Mouse (Mus musculus) MEL (cell line): Measurements from ENCODE around the gene Mafk. TPM values are rescaled to one million over a fixed set of nuclear protein-coding genes. Genes with fewer than 3 reads are reported as not detected.

ENCODE experiments used
- DNase-seq: peaks from one replicate; pipeline ENCODE4 v3.0.0; 2011; ENCODE audit warnings: low read depth, low spot score
- H3K27ac ChIP-seq: 2 replicates; pipeline ENCODE4 v1.5.1; 2012; ENCODE audit warnings: low read depth, mild to moderate bottlenecking, control low read depth, low read length, moderate library complexity; ENCODE audit not compliant: control insufficient read depth
- H3K27me3 ChIP-seq, 2 experiments: fragments of 150-350 bp in 1 of 2; sonication (generic) in 1 of 2; 2 replicates each; pipeline ENCODE4 v1.6.1; 2012; ENCODE audit warnings: low read length in 2 of 2, mild to moderate bottlenecking in 2 of 2, improper control_type of control experiment in 1 of 2, moderate library complexity in 1 of 2; ENCODE audit not compliant: insufficient read depth in 2 of 2, control insufficient read depth in 1 of 2
- H3K36me3 ChIP-seq, 2 experiments: 2 replicates each; pipeline ENCODE4 v1.6.1; 2012 to 2014; ENCODE audit warnings: low read length in 2 of 2, improper control_type of control experiment in 1 of 2, inconsistent platforms in 1 of 2, mild to moderate bottlenecking in 1 of 2; ENCODE audit not compliant: insufficient read depth in 2 of 2, control insufficient read depth in 1 of 2
- H3K4me1 ChIP-seq, 2 experiments: fragments of 150-350 bp in 1 of 2; sonication (generic) in 1 of 2; 2 replicates each; pipeline ENCODE4 v1.6.1; 2012; ENCODE audit warnings: low read length in 2 of 2, improper control_type of control experiment in 1 of 2, mild to moderate bottlenecking in 1 of 2; ENCODE audit not compliant: insufficient read depth in 2 of 2, control insufficient read depth in 1 of 2
- H3K4me3 ChIP-seq, 2 experiments: fragments of 150-350 bp in 1 of 2; sonication (generic) in 1 of 2; 2 replicates each; pipeline ENCODE4 v1.5.1; 2012; ENCODE audit warnings: low read depth in 2 of 2, low read length in 2 of 2, mild to moderate bottlenecking in 2 of 2, moderate library complexity in 2 of 2, control low read depth in 1 of 2, improper control_type of control experiment in 1 of 2; ENCODE audit not compliant: control insufficient read depth in 1 of 2, insufficient read depth in 1 of 2
- H3K79me2 ChIP-seq: 2 replicates; pipeline ENCODE4 v1.6.1; 2012; ENCODE audit warnings: mild to moderate bottlenecking, low read length, moderate library complexity; ENCODE audit not compliant: control insufficient read depth, poor library complexity, insufficient read depth
- H3K9ac ChIP-seq: 2 replicates; pipeline ENCODE4 v1.6.1; 2012; ENCODE audit warnings: low read depth, mild to moderate bottlenecking, control low read depth, low read length, moderate library complexity; ENCODE audit not compliant: control insufficient read depth, poor library complexity, severe bottlenecking
- H3K9me3 ChIP-seq: fragments of 150-350 bp; sonication (generic); replicated peaks from 2 replicates; pipeline ENCODE4 v1.6.1; 2012; ENCODE audit warnings: mild to moderate bottlenecking, low read length, improper control_type of control experiment, moderate library complexity; ENCODE audit not compliant: insufficient read depth
- BHLHE40 ChIP-seq: IDR thresholded peaks from 2 replicates; pipeline ENCODE4 v1.6.1; 2012; ENCODE audit warnings: low read depth, mild to moderate bottlenecking, inconsistent platforms, low read length, improper control_type of control experiment, borderline replicate concordance
- JUND ChIP-seq: IDR thresholded peaks from 2 replicates; pipeline ENCODE4 v1.6.1; 2011; ENCODE audit warnings: low read depth, mild to moderate bottlenecking, improper control_type of control experiment, low read length
- MAFK ChIP-seq: IDR thresholded peaks from 2 replicates; pipeline ENCODE4 v1.6.1; 2011; ENCODE audit warnings: low read depth, mild to moderate bottlenecking, low read length, improper control_type of control experiment, borderline replicate concordance
- MAX ChIP-seq: IDR thresholded peaks from 2 replicates; pipeline ENCODE4 v1.6.1; 2011; ENCODE audit warnings: low read length, improper control_type of control experiment
- MAZ ChIP-seq: IDR thresholded peaks from 2 replicates; pipeline ENCODE4 v1.6.1; 2012; ENCODE audit warnings: low read depth, mild to moderate bottlenecking, inconsistent platforms, low read length, improper control_type of control experiment
- MEF2A ChIP-seq: IDR thresholded peaks from 2 replicates; pipeline ENCODE4 v1.6.1; 2014; ENCODE audit warnings: low read depth, mild to moderate bottlenecking, inconsistent platforms, low read length, improper control_type of control experiment; ENCODE audit not compliant: poor library complexity, insufficient replicate concordance, severe bottlenecking; ENCODE audit errors: extremely low read depth
- NRF1 ChIP-seq: IDR thresholded peaks from 2 replicates; pipeline ENCODE4 v1.6.1; 2014; ENCODE audit warnings: low read depth, mild to moderate bottlenecking, inconsistent platforms, low read length, improper control_type of control experiment, moderate library complexity; ENCODE audit not compliant: poor library complexity, insufficient read depth, severe bottlenecking
- RCOR1 ChIP-seq: IDR thresholded peaks from 2 replicates; pipeline ENCODE4 v1.6.1; 2012; ENCODE audit warnings: low read depth, mild to moderate bottlenecking, inconsistent platforms, low read length, improper control_type of control experiment
- TAL1 ChIP-seq: IDR thresholded peaks from 2 replicates; pipeline ENCODE4 v1.6.1; 2012; ENCODE audit warnings: mild to moderate bottlenecking, inconsistent platforms, low read length, moderate library complexity, mixed read lengths
- TCF12 ChIP-seq: IDR thresholded peaks from 2 replicates; pipeline ENCODE4 v1.6.1; 2014; ENCODE audit warnings: low read depth, mild to moderate bottlenecking, inconsistent platforms, low read length, improper control_type of control experiment, moderate library complexity
- ZC3H11A ChIP-seq: IDR thresholded peaks from 2 replicates; pipeline ENCODE4 v1.6.1; 2012; ENCODE audit warnings: low read depth, mild to moderate bottlenecking, inconsistent platforms, low read length, improper control_type of control experiment
- ZNF384 ChIP-seq: IDR thresholded peaks from 2 replicates; pipeline ENCODE4 v1.6.1; 2012; ENCODE audit warnings: low read depth, mild to moderate bottlenecking, inconsistent platforms, low read length, improper control_type of control experiment
- polyA plus RNA-seq, 2 experiments: library from polyadenylated mRNA; stranded (reverse) in 1 of 2; unstranded in 1 of 2; fragments of >175 nt in 1 of 2; fragments of >200 nt in 1 of 2; gene quantifications; 2 replicates each; pipeline versions ENCODE4 v1.2.1 to v1.2.4; 2012; ENCODE audit warnings: low replicate concordance in 2 of 2, low read depth in 1 of 2; ENCODE audit not compliant: insufficient read length in 2 of 2, insufficient read depth in 1 of 2, missing spikeins in 1 of 2
- total RNA-seq: library from RNA; depleted of rRNA; stranded (reverse); fragments of 300-350 nt; gene quantifications from 2 replicates; pipeline ENCODE4 v1.2.3, GENCODE M21; 2012

The Mafk gene
- total and polyA plus RNA-seq, 3 experiments: 56.5 to 62.1 TPM; not detected in 1

- Histone ChIP-seq H3K4me1 (peaks cover 0 to 17% of the 10 kb centered on the region in 2 experiments; a peak in 2 of 4 replicates), H3K27ac (no peak overlapping the region), H3K27me3 (no peaks in the 10 kb centered on the region), H3K9me3 (no peaks in the 10 kb centered on the region), H3K79me2 (no peaks in the 10 kb centered on the region), H3K9ac (no peak overlapping the region), H3K4me3 (no peak overlapping the region), H3K36me3 (no peaks in the 10 kb centered on the region)
- no peak for DNase-seq
- no peak for TF ChIP-seq NRF1
- no peak for TF ChIP-seq RCOR1
- TF ChIP-seq MAFK: no peak
- TF ChIP-seq ZNF384: no peak
- no peak for TF ChIP-seq MAX
- TF ChIP-seq TAL1: no peak
- no peak for TF ChIP-seq MEF2A
Measured at GRCm38 (mm10) chr5:139811677-139812397, 20.5 kb downstream of the Mafk start.

GRCm38 (mm10) chr5:139812398-139813125 is 21.2 kb downstream of the Mafk start:
- no peaks in the 10 kb centered on the region; a peak in 1 of 4 replicates for H3K36me3 ChIP-seq
- no peak overlapping the region for H3K27ac ChIP-seq
- no peak for DNase-seq
- no peaks in the 10 kb centered on the region for H3K27me3 ChIP-seq
- no peaks in the 10 kb centered on the region for H3K79me2 ChIP-seq
- TF ChIP-seq ZC3H11A: no peak
- H3K9me3 ChIP-seq: no peaks in the 10 kb centered on the region
- no peak overlapping the region for H3K4me3 ChIP-seq
- no peak overlapping the region for H3K9ac ChIP-seq
- H3K4me1 ChIP-seq: peaks cover 0 to 19% of the 10 kb centered on the region in 2 experiments; a peak in 2 of 4 replicates

- Histone ChIP-seq H3K9me3 (no peaks in the 10 kb centered on the region), H3K27ac (no peak overlapping the region), H3K27me3 (no peaks in the 10 kb centered on the region), H3K4me3 (no peak overlapping the region), H3K9ac (no peak overlapping the region), H3K4me1 (peaks cover 2 to 24% of the 10 kb centered on the region in 2 experiments; a peak in 3 of 4 replicates), H3K36me3 (peaks cover 0 to 5% of the 10 kb centered on the region in 2 experiments; a peak in 2 of 4 replicates), H3K79me2 (no peaks in the 10 kb centered on the region)
- TF ChIP-seq MAZ: no peak
- TF ChIP-seq TCF12: no peak
- no peak for TF ChIP-seq TAL1
- TF ChIP-seq JUND: no peak
- TF ChIP-seq BHLHE40: no peak
- no peak for DNase-seq
Measured at GRCm38 (mm10) chr5:139813126-139813490, 21.8 kb downstream of the Mafk start.
